Mouse (Mus musculus) heart, postnatal 36 days (tissue): ENCODE data around the gene Prkaa2. TPM values are rescaled to one million over a fixed set of nuclear protein-coding genes. Genes with fewer than 3 reads are reported as not detected.

Source experiments
- DNase-seq, 2 experiments: peaks; one replicate each; pipeline ENCODE4 v3.0.0; 2021 to 2022
- intact Hi-C: fragments of 180-260 bp; cut with DNase I; formaldehyde crosslinking; loops from one replicate; pipeline ENCODE4 v1.15.1; 2025
- total RNA-seq, 2 experiments: library from RNA; stranded (reverse); gene quantifications; 2 replicates each; pipeline ENCODE4 v1.2.3; 2021

Gene Prkaa2
- 10 to 100 TPM; 76.0 to 78.1 TPM for total RNA-seq

GRCm38 (mm10) chr4:105109199-105109989 lies at the start of gene Prkaa2:
TSS of gene Prkaa2 (minus strand) at chr4:105109890.
- DNase-seq: peak; percentile 79 to 81
- intact Hi-C loops: loop anchor here (5.0 kb wide), 1 partner anchor 72 kb away; no protein-coding TSS in a partner anchor

DNA sequence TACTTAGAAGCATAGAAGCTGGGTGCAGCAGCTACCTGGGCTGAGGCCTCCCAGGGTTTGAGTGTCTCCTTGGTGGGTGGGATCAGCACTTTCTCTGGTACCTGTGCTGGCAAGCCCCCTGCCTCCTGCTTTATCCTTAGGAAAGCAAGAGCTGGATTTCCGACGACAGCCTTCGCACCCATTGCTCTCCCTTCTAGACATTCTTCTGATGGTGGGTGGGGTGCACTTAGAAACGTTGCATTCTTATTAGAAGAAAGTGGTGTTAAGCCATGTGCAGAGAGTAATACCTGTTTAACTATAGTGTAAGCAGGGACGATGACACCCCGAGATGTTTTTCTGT lies 49.8 kb upstream of the Prkaa2 start:
- no peak for DNase-seq
- intact Hi-C loops: loop anchor here (1.0 to 10.0 kb wide), 7 partner anchors 47 to 498 kb away; no protein-coding TSS in a partner anchor

GRCm38 (mm10) chr4:105158651-105159530 lies 49.2 kb upstream of the Prkaa2 start:
- peak; percentile 46 to 53 for DNase-seq
- intact Hi-C loops: loop anchor here (1.0 to 10.0 kb wide), 7 partner anchors 48 to 498 kb away; no protein-coding TSS in a partner anchor

DNA sequence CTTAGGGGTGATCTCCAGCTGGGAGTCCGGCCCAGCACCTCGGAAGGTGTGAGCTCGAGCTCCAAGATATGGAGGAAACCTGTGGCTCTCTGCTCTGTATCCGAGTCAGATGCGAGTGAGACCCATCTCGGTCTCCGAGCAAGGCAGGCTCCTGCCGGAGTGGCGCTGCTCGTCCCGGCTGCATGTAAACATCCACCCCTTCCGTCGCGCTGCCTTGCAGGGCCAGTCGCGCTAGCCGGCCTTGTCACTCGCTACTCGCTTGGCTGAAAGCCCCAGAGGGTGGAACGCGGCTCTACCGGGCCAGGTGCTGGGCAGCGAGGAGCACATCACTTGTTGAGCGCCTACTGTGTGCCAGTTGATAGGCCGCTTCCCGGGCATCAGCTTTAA lies 48.5 kb upstream of the Prkaa2 start:
- intact Hi-C loops: loop anchor here (2.0 to 10.0 kb wide), 6 partner anchors 49 to 499 kb away; no protein-coding TSS in a partner anchor
- peak; percentile 78 to 85 for DNase-seq

DNA sequence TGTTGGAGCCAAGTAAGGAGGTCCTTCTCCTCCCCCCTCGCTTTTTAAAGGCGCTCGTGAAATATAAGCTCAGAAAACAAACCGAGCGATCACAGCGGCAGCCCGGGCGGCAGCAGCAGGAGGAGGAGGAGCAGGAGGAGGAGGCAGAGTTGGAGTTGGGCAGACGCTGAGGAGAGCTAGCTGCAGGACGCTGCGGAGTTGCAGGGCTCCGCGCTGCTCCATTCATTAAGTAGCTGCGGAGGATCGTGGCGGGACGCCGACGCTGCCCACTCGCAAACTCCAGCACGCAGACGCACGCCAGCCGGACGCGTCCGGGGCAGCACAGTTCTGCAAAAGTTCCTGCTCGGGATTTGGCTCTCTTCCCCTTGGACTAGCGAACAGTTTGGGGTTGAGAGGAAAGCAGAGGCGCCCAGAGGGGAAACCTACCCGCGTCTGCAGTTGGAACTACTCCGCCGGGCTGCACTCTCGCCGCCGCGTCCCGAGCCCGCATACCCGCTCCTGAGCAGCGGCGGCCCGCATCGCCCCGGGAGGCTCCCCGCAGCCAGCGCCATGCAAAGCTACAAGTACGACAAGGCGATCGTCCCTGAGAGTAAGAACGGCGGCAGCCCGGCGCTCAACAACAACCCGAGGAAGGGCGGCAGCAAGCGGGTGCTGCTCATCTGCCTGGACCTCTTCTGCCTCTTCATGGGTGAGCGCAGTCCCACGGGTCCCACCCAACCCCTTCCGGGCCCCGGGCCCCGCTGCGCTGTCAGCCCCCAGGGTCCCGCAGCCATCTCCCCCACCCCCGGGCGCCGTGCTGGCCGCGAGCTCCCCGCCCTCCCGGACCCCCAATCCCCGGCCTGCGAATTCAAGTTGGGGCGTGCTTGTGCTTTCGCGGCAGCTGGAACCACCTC lies 47.8 kb upstream of the Prkaa2 start, which contains the start of gene Plpp3:
Gene Plpp3 (plus strand): TSS at position 72 of the 893 bp plus-strand sequence.
- DNase-seq: peak; percentile 88 to 90

DNA sequence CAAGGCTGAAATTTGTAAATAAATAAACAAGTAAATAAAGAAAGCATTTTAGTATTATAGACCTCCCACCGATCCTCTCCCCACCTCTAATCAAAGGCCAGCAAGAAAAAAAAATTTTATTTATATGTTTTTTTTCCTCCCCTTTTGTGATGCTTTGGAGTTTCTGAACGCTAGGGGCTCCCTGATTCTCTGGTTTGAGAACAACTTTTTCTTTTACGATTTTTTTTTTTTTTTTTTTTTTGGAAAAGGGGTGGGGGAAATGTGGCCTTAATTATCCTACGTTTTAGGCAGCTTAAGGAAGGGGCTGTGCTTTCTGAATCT lies 47.2 kb upstream of the Prkaa2 start:
- intact Hi-C loops: loop anchor here (2.0 to 10.0 kb wide), 4 partner anchors 270 to 500 kb away; no protein-coding TSS in a partner anchor
- no peak for DNase-seq

More for the DNA sequence above, 47.8 kb upstream of the Prkaa2 start, which contains the start of gene Plpp3:
- intact Hi-C loops: loop anchor here (2.0 to 10.0 kb wide), 7 partner anchors 49 to 500 kb away; no protein-coding TSS in a partner anchor

DNA sequence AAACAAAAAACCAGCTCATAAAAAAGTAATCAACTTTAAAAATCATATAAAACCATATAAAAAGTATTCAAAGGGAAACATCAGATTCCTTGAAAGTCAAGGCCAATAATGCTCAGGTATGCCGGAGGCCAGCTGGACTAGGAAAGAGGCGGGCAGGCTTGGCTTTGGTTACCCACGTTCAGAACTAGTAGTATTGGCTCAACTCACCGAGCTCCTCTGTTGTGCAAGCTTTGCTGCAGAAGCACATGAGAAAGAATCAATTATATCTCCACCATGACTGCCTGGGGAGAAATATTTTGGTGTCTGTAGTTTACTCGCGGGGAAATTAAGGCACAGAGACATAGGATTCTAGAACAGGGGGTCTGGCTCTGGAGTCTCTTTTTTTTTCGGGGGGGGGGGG lies 46.6 kb upstream of the Prkaa2 start:
- DNase-seq: no peak
- intact Hi-C loops: loop anchor here (2.0 to 10.0 kb wide), 4 partner anchors 271 to 501 kb away; no protein-coding TSS in a partner anchor

GRCm38 (mm10) chr4:105153227-105153626 lies 43.5 kb upstream of the Prkaa2 start:
- intact Hi-C loops: loop anchor here (2.0 to 10.0 kb wide), 5 partner anchors 482 to 1224 kb away; no protein-coding TSS in a partner anchor

DNA sequence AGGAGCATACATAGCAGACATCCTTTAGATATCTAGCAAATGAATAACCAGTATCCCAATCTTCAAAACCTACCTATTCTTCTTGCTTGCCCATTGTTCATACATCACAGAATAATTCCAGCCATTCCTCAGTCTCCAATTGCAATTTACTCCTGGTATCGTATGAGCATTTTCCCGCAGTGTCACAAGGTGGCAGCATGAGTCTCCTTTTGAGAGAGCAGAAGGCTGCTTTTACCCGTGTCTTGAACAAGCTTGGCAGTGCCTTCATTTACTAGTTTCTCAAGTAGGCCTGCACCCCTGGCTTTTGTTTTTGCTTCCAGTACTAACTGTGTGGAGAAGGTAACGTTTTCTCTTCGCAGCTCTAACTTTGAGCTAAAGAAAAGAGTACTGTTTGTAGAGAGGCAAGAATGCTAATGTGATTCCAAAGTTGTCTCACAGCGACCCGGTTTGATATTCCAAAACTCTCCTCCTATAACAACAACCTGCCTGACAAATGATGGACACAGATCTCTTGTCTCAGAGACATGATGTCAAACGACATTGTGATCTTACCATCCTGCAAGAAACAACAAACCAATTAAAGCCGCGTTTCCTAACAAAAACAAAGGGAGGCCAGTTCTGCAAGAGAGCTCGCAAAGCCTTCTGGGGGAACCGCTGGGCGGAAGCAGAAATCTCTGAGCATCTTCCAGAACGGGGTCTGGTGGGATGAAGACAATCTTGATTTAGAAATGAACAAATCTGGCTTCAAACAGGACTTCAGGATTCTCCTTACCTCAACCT lies 42.4 kb upstream of the Prkaa2 start:
- DNase-seq: peak; percentile 74 to 76
- intact Hi-C loops: loop anchor here (1.0 to 10.0 kb wide), 7 partner anchors 483 to 1225 kb away; no protein-coding TSS in a partner anchor

More at GRCm38 (mm10) chr4:105153227-105153626, 43.5 kb upstream of the Prkaa2 start:
- DNase-seq: no peak

- intact Hi-C loops: no loop called here
- no peak for DNase-seq
Measured at GRCm38 (mm10) chr4:105149492-105149891, 39.8 kb upstream of the Prkaa2 start.

DNA sequence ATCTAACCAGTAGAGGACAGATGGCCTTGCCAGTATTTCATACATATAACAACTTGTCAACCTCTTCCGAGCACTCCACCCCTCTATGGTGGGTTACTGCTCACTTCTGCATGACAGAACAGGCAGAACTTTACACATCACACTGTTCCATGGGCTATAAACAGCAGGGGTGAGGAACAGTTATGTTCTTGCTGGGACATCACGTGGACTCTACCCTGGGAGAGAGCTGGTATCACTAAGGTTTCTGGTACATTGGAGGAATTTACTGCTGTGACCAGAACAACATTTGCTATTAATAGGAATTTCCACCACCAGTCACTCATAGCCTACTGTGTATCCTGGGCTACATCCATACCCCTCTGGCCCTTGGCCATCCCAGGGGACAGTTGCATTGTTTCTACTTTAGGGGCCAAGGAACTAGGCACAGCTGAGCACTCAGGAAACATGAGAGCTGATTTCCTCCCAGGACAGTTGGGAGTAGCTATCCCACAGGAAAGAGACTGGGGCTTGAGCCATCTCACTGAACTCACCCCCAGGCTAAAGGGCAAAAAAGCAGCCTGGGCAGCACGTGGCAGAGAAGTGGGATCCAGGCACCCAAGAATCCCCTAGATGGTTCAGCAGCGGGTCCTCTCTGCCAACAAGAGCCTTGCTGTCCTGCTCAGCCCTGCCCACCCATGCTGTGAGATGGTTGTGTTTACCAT lies 23.8 kb upstream of the Prkaa2 start:
- no peak for DNase-seq
- intact Hi-C loops: no loop called here

- intact Hi-C loops: no loop called here
- no peak for DNase-seq
Measured at GRCm38 (mm10) chr4:105131756-105132314, 22.1 kb upstream of the Prkaa2 start.

DNA sequence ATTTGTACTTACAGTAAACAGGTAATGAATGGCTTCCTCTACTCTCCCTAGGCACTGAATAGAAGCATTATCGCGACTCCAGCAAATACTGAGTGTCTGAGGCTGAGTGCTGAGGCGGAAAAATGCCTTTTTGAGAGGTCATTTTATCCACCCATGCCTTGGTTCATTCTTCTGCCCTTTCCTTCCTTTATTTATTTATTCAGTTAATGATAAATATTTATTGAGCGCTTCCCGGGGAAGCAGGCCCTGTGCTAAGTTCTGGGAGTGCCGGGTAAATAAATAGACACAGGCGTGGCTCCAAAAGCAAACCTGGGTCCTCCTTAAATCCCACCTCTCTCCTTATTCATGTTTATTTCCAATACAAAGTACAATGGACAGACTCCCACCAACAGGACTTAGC lies 19.5 kb upstream of the Prkaa2 start:
- intact Hi-C loops: loop anchor here (10.0 kb wide), 1 partner anchor 54 kb away; no protein-coding TSS in a partner anchor
- no peak for DNase-seq

GRCm38 (mm10) chr4:105122429-105122828 lies 12.7 kb upstream of the Prkaa2 start:
- intact Hi-C loops: loop anchor here (2.0 to 10.0 kb wide), 3 partner anchors 48 to 212 kb away; no protein-coding TSS in a partner anchor

GRCm38 (mm10) chr4:105121081-105121480 lies 11.4 kb upstream of the Prkaa2 start:
- DNase-seq: no peak
- intact Hi-C loops: loop anchor here (10.0 kb wide), 1 partner anchor 46 kb away; no protein-coding TSS in a partner anchor

More at GRCm38 (mm10) chr4:105122429-105122828, 12.7 kb upstream of the Prkaa2 start:
- DNase-seq: peak; percentile 57 to 80

- intact Hi-C loops: no loop called here
- DNase-seq: no peak
Measured at GRCm38 (mm10) chr4:105113468-105113867, 3.8 kb upstream of the Prkaa2 start.

GRCm38 (mm10) chr4:105113042-105113441 lies 3.4 kb upstream of the Prkaa2 start:
- intact Hi-C loops: no loop called here
- no peak for DNase-seq

- no peak for DNase-seq
- intact Hi-C loops: no loop called here
Measured at GRCm38 (mm10) chr4:105111770-105112169, 2.1 kb upstream of the Prkaa2 start.
